Mouse (Mus musculus): ENCODE measurements around the gene Ptprm. TPM values are rescaled to one million over a fixed set of nuclear protein-coding genes. Genes with fewer than 3 reads are reported as not detected.

The Ptprm gene
- polyA plus RNA-seq, 1 experiment from 2014 or later: 35.9 TPM

DNA sequence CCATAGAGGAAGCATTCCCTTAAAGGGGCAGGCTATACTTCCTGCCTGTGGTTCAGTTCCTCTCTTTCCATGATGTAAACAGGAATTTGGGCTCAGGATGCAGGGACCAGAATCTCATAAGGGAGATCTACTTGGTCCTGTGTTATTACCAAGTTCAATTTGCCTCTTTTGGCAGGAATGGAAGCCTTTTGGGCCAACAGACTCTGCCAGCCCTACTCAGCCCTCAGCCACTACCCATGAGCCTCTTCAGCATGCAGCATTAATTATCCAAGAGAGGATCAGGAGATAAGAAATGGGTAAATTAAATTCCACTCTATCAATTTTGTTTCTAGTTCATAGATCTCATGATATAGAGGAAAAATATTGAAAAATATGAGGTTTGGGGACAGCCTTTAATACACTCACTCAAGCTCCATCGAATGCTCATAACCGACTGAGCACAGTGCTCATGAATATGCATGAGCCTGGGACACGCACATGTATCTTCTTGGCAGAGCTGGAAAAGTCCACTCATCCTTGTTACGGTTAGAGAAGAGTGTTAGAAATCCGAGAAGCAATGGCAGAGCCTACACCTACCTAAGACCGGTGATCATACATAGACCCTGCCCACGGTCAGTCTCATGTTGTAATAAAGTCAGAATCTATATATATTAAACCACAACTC is 197.0 kb downstream of the Ptprm start:
- Histone ChIP-seq H3K4me1 (ENCODE audit: insufficient read depth, low read depth, low read length) (peaks cover 9% of the 10 kb centered on the region), H3K4me3 (ENCODE audit: low read depth, low read length) (no peak overlapping the region), H3K27ac (ENCODE audit: low read length) (no peak overlapping the region), H3K9me3 (ENCODE audit: low read length) (no peaks in the 10 kb centered on the region), H3K36me3 (ENCODE audit: insufficient read depth, low read length) (no peaks in the 10 kb centered on the region), H3K4me2 (replicated peaks; ENCODE audit: low read depth, low read length) (no peak overlapping the region), H3K9ac (replicated peaks; ENCODE audit: low read depth) (no peak overlapping the region), H3K27me3 (replicated peaks; ENCODE audit: insufficient read depth, low read length) (no peaks in the 10 kb centered on the region)
- DNase-seq (ENCODE audit: low spot score) (no peak), ATAC-seq (no peak)
- WGBS: 87% methylated on average over 7 of the region's 7 CpGs
- TF ChIP-seq EP300 (IDR thresholded peaks at IDR 0.05): no peak
- TF ChIP-seq CTCF (IDR thresholded peaks at IDR 0.05): no peak

GRCm38 (mm10) chr17:67152218-67152617 is 202.0 kb downstream of the Ptprm start:
- Histone ChIP-seq H3K36me3 (ENCODE audit: insufficient read depth, low read length) (no peaks in the 10 kb centered on the region), H3K27me3 (replicated peaks; ENCODE audit: insufficient read depth, low read length) (no peaks in the 10 kb centered on the region), H3K4me3 (ENCODE audit: low read depth, low read length) (no peak overlapping the region), H3K27ac (ENCODE audit: low read length) (no peak overlapping the region), H3K4me1 (ENCODE audit: insufficient read depth, low read depth, low read length) (peaks cover 3% of the 10 kb centered on the region; the same call in 1 of the 2 replicates), H3K4me2 (replicated peaks; ENCODE audit: low read depth, low read length) (no peak overlapping the region), H3K9me3 (ENCODE audit: low read length) (no peaks in the 10 kb centered on the region), H3K9ac (replicated peaks; ENCODE audit: low read depth) (no peak overlapping the region)
- TF ChIP-seq EP300 (IDR thresholded peaks at IDR 0.05) (no peak), CTCF (IDR thresholded peaks at IDR 0.05) (no peak)
- WGBS: 92% methylated on average over 3 of the region's 3 CpGs
- ATAC-seq (no peak), DNase-seq (ENCODE audit: low spot score) (no peak)

DNA sequence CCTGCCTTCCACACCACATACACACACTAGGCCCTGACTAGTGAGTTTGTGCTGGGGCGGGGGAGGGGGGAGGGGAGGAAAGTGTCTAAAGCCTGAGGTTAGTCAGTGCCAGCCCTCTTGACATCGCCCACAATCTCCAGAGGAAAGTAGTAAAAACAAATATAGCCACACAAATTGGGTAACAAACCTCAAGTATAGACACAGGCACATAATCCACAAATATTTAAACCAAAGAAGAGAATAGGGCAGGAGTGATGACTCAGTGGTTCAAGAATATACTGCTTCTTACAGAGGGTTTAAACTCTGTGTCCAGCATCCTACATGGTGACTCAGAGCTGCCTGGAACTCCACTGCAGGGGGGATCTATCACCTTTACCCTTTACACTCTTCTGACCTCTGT is 203.8 kb downstream of the Ptprm start:
- WGBS: 66% methylated on average over 2 of the region's 2 CpGs
- H3K27ac ChIP-seq (ENCODE audit: low read length): no peak overlapping the region
- H3K9me3 ChIP-seq (ENCODE audit: low read length): no peaks in the 10 kb centered on the region
- DNase-seq (ENCODE audit: low spot score) (peak; percentile 41), ATAC-seq (peak; percentile 67)
- TF ChIP-seq EP300 (IDR thresholded peaks at IDR 0.05) (no peak), CTCF (IDR thresholded peaks at IDR 0.05) (no peak)
- no peaks in the 10 kb centered on the region for H3K36me3 ChIP-seq (ENCODE audit: insufficient read depth, low read length)
- no peak overlapping the region for H3K9ac ChIP-seq (replicated peaks; ENCODE audit: low read depth)
- no peaks in the 10 kb centered on the region for H3K27me3 ChIP-seq (replicated peaks; ENCODE audit: insufficient read depth, low read length)
- H3K4me1 ChIP-seq (ENCODE audit: insufficient read depth, low read depth, low read length): no peaks in the 10 kb centered on the region
- no peak overlapping the region for H3K4me2 ChIP-seq (replicated peaks; ENCODE audit: low read depth, low read length)
- no peak overlapping the region for H3K4me3 ChIP-seq (ENCODE audit: low read depth, low read length)

DNA sequence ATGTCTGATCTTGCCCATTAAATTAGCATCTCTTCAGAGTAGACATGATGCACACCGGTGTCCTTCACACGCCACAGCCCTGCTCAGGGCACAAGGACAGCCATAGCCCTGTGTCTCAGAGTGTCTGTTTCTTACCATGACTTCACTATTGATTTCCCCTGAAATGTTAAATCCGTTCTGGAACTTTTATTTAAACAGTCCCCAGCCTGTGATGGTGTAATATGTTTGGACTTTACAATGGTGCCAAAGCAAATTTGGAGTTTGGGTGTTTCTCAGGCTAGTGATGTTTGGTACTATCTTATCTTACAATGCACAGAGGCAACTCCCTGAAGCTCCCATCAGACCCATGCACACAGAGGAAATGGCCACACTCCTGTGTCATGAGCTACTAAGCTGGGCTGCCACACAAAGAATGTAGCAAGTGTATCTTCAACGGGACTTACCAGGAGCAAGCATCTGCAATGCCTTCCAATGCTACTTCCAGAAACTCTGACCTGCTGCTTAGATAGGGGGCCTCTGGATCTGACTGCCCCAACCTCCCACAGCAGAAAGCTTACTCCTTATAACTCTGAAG is 212.0 kb downstream of the Ptprm start:
- 73% methylated on average over 4 of the region's 4 CpGs for WGBS
- no peak for ATAC-seq

DNA sequence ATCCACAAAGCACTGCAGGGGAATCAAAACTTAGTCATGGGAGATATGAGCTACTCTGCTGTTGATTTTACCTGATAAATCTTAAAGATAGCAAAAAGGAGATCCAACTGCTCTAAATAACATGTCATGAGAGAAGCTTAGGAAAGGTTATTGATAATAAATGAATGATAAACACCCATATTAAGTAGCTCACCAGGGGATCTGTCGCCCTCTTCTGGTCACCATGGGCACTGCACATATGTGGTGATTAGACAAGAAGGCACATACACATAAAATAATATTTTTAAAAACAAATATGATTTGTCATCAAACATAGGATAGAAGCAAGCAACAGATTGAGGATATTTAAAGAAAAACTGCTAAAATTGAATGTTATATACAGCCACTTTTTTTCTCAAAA is 213.8 kb downstream of the Ptprm start:
- no peaks in the 10 kb centered on the region for H3K27me3 ChIP-seq (replicated peaks; ENCODE audit: insufficient read depth, low read length)
- H3K9me3 ChIP-seq (ENCODE audit: low read length): no peaks in the 10 kb centered on the region
- H3K36me3 ChIP-seq (ENCODE audit: insufficient read depth, low read length): no peaks in the 10 kb centered on the region
- H3K4me3 ChIP-seq (ENCODE audit: low read depth, low read length): no peak overlapping the region
- TF ChIP-seq EP300 (IDR thresholded peaks at IDR 0.05) (no peak), CTCF (IDR thresholded peaks at IDR 0.05) (peak; percentile 70)
- no peak for ATAC-seq
- DNase-seq (ENCODE audit: low spot score): no peak
- no peak overlapping the region for H3K27ac ChIP-seq (ENCODE audit: low read length)
- H3K4me2 ChIP-seq (replicated peaks; ENCODE audit: low read depth, low read length): no peak overlapping the region
- H3K9ac ChIP-seq (replicated peaks; ENCODE audit: low read depth): no peak overlapping the region
- WGBS: 35% methylated on average over 1 of the region's 1 CpGs
- no peaks in the 10 kb centered on the region for H3K4me1 ChIP-seq (ENCODE audit: insufficient read depth, low read depth, low read length)

More for the DNA sequence above, 212.0 kb downstream of the Ptprm start:
- Histone ChIP-seq H3K27me3 (replicated peaks; ENCODE audit: insufficient read depth, low read length) (no peaks in the 10 kb centered on the region), H3K4me2 (replicated peaks; ENCODE audit: low read depth, low read length) (no peak overlapping the region), H3K27ac (ENCODE audit: low read length) (no peak overlapping the region), H3K9me3 (ENCODE audit: low read length) (no peaks in the 10 kb centered on the region), H3K4me1 (ENCODE audit: insufficient read depth, low read depth, low read length) (no peaks in the 10 kb centered on the region), H3K4me3 (ENCODE audit: low read depth, low read length) (no peak overlapping the region), H3K9ac (replicated peaks; ENCODE audit: low read depth) (no peak overlapping the region), H3K36me3 (ENCODE audit: insufficient read depth, low read length) (no peaks in the 10 kb centered on the region)
- DNase-seq (ENCODE audit: low spot score): no peak
- TF ChIP-seq EP300 (IDR thresholded peaks at IDR 0.05): no peak
- TF ChIP-seq CTCF (IDR thresholded peaks at IDR 0.05): no peak

- H3K36me3 ChIP-seq (ENCODE audit: insufficient read depth, low read length): no peaks in the 10 kb centered on the region
- no peak overlapping the region for H3K4me3 ChIP-seq (ENCODE audit: low read depth, low read length)
- DNase-seq (ENCODE audit: low spot score) (no peak), ATAC-seq (no peak)
- TF ChIP-seq EP300 (IDR thresholded peaks at IDR 0.05) (no peak), CTCF (IDR thresholded peaks at IDR 0.05) (no peak)
- H3K4me2 ChIP-seq (replicated peaks; ENCODE audit: low read depth, low read length): no peak overlapping the region
- H3K27me3 ChIP-seq (replicated peaks; ENCODE audit: insufficient read depth, low read length): no peaks in the 10 kb centered on the region
- H3K4me1 ChIP-seq (ENCODE audit: insufficient read depth, low read depth, low read length): no peaks in the 10 kb centered on the region
- no peaks in the 10 kb centered on the region for H3K9me3 ChIP-seq (ENCODE audit: low read length)
- H3K9ac ChIP-seq (replicated peaks; ENCODE audit: low read depth): no peak overlapping the region
- no peak overlapping the region for H3K27ac ChIP-seq (ENCODE audit: low read length)
- WGBS: 62% methylated on average over 12 of the region's 12 CpGs
Observed at GRCm38 (mm10) chr17:67138981-67139380, 215.3 kb downstream of the Ptprm start.
